Mouse (Mus musculus) MEL (cell line): ENCODE measurements around the gene Agt.

Experiments
- CHD1 ChIP-seq: IDR thresholded peaks from 2 replicates; pipeline ENCODE4 v1.6.1; 2012; ENCODE audit warnings: low read depth, mild to moderate bottlenecking, inconsistent platforms, low read length, improper control_type of control experiment
- CTCF ChIP-seq, 3 experiments: IDR thresholded peaks in 2 of 3; conservative IDR thresholded peaks in 1 of 3; 2 replicates each; pipeline ENCODE4 v1.5.1; 2011 to 2012; ENCODE audit warnings: low read length in 3 of 3, low read depth in 2 of 3, mild to moderate bottlenecking in 2 of 3, improper control_type of control experiment in 1 of 3, inconsistent platforms in 1 of 3, mixed read lengths in 1 of 3, moderate library complexity in 1 of 3; ENCODE audit not compliant: control insufficient read depth in 1 of 3, insufficient read depth in 1 of 3, poor library complexity in 1 of 3, severe bottlenecking in 1 of 3
- JUND ChIP-seq: IDR thresholded peaks from 2 replicates; pipeline ENCODE4 v1.6.1; 2011; ENCODE audit warnings: low read depth, mild to moderate bottlenecking, improper control_type of control experiment, low read length
- KAT2A ChIP-seq: conservative IDR thresholded peaks from 2 replicates; pipeline ENCODE4 v1.6.1; 2012; ENCODE audit warnings: low read depth, low read length, improper control_type of control experiment, inconsistent platforms
- MAX ChIP-seq: IDR thresholded peaks from 2 replicates; pipeline ENCODE4 v1.6.1; 2011; ENCODE audit warnings: low read length, improper control_type of control experiment
- MAZ ChIP-seq: IDR thresholded peaks from 2 replicates; pipeline ENCODE4 v1.6.1; 2012; ENCODE audit warnings: low read depth, mild to moderate bottlenecking, inconsistent platforms, low read length, improper control_type of control experiment
- MXI1 ChIP-seq: IDR thresholded peaks from 2 replicates; pipeline ENCODE4 v1.6.1; 2011; ENCODE audit warnings: mild to moderate bottlenecking, low read depth, low read length, improper control_type of control experiment
- MYC ChIP-seq: IDR thresholded peaks from 2 replicates; pipeline ENCODE4 v1.6.1; 2011; ENCODE audit warnings: low read depth, mild to moderate bottlenecking, low read length, improper control_type of control experiment, moderate library complexity
- NRF1 ChIP-seq: IDR thresholded peaks from 2 replicates; pipeline ENCODE4 v1.6.1; 2014; ENCODE audit warnings: low read depth, mild to moderate bottlenecking, inconsistent platforms, low read length, improper control_type of control experiment, moderate library complexity; ENCODE audit not compliant: poor library complexity, insufficient read depth, severe bottlenecking
- POLR2A ChIP-seq, 2 experiments: IDR thresholded peaks; 2 replicates each; pipeline ENCODE4 v1.6.1; 2011 to 2012; ENCODE audit warnings: low read length in 2 of 2, mild to moderate bottlenecking in 2 of 2, control low read depth in 1 of 2, improper control_type of control experiment in 1 of 2, low read depth in 1 of 2, moderate library complexity in 1 of 2; ENCODE audit not compliant: control insufficient read depth in 1 of 2, insufficient read depth in 1 of 2, poor library complexity in 1 of 2
- POLR2AphosphoS2 ChIP-seq: IDR thresholded peaks from 2 replicates; pipeline ENCODE4 v1.6.1; 2011; ENCODE audit warnings: low read length, improper control_type of control experiment
- SIN3A ChIP-seq: IDR thresholded peaks from 2 replicates; pipeline ENCODE4 v1.6.1; 2012; ENCODE audit warnings: low read length, improper control_type of control experiment, inconsistent platforms
- TAL1 ChIP-seq: IDR thresholded peaks from 2 replicates; pipeline ENCODE4 v1.6.1; 2012; ENCODE audit warnings: mild to moderate bottlenecking, inconsistent platforms, low read length, moderate library complexity, mixed read lengths
- ZC3H11A ChIP-seq: IDR thresholded peaks from 2 replicates; pipeline ENCODE4 v1.6.1; 2012; ENCODE audit warnings: low read depth, mild to moderate bottlenecking, inconsistent platforms, low read length, improper control_type of control experiment

- TF ChIP-seq POLR2A (IDR thresholded peaks at IDR 0.05; ENCODE audit: control insufficient read depth in 1 of 2, insufficient read depth in 1 of 2, low read depth in 1 of 2, low read length in 2 of 2, poor library complexity in 1 of 2) = no peak
- no peak for TF ChIP-seq CTCF (IDR thresholded peaks at IDR 0.05 in 2 of 3, conservative IDR thresholded peaks at IDR 0.05 in 1 of 3; ENCODE audit: control insufficient read depth in 1 of 3, insufficient read depth in 1 of 3, low read depth in 2 of 3, low read length in 3 of 3, poor library complexity in 1 of 3, severe bottlenecking in 1 of 3)
- TF ChIP-seq KAT2A = no peak
- TF ChIP-seq MAX = no peak
- no peak for TF ChIP-seq SIN3A
- TF ChIP-seq CHD1 = no peak
- no peak for TF ChIP-seq POLR2AphosphoS2
- TF ChIP-seq ZC3H11A = no peak
- no peak for TF ChIP-seq JUND
- TF ChIP-seq MXI1 = no peak
- no peak for TF ChIP-seq TAL1
- no peak for TF ChIP-seq MAZ
- TF ChIP-seq NRF1 = no peak
- TF ChIP-seq MYC = no peak
Observed at GRCm38 (mm10) chr8:124517142-124517541, 52.4 kb downstream of the Agt start.
